Mouse (Mus musculus): ENCODE data around the gene Gtf2f2.

DNA sequence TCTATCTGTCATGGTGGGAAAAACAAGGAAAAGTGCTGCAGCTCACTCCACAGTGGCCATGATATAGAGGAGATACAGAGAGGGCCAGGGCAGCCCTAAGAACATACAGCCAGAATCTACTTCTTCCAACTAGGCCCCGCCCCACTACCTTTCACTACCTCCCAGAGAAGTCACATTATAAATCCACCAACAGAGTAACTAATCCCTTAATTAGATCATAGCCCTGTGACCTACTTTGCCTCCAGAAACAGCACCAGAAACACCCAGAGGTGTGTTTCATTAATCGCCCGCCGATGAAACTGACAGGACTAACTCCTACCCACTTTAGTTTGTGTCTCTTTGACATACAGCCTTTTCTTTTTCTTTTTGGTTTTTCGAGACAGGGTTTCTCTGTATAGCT, 1.5 kb downstream of the Gtf2f2 start:
- TF ChIP-seq POLR2A (IDR thresholded peaks at IDR 0.05; ENCODE audit: control insufficient read depth, low read depth, low read length): no peak
- no peak for TF ChIP-seq CTCF (IDR thresholded peaks at IDR 0.05; ENCODE audit: control insufficient read depth, insufficient read depth, insufficient replicate concordance, low read depth, low read length)
